Mouse (Mus musculus) cerebellum, adult 2 months (tissue): ENCODE data around the gene Sult2a7.

Source experiments
- CTCF ChIP-seq: fragments of 200-500 bp; IDR thresholded peaks from 2 replicates; pipeline ENCODE4 v1.5.1; 2011; ENCODE audit warnings: low read depth, mild to moderate bottlenecking, control low read depth, low read length, moderate library complexity, borderline replicate concordance; ENCODE audit not compliant: insufficient read depth
- POLR2A ChIP-seq: fragments of 200-500 bp; IDR thresholded peaks from 2 replicates; pipeline ENCODE4 v1.6.1; 2011; ENCODE audit warnings: low read length, control low read depth, borderline replicate concordance; ENCODE audit not compliant: insufficient read depth

GRCm38 (mm10) chr7:14518301-14518700 is 24.3 kb upstream of the Sult2a7 start:
- TF ChIP-seq CTCF = no peak
- no peak for TF ChIP-seq POLR2A
